Mouse (Mus musculus) intestine, embryonic 16.5 days (tissue): ENCODE data around the gene Ifit3. TPM values are rescaled to one million over a fixed set of nuclear protein-coding genes. Genes with fewer than 3 reads are reported as not detected.
"Not testable (repeated sequence)": the region's sequence is repeated elsewhere in the genome, so short reads cannot be mapped to it uniquely, and the experiment has no call there.

Source experiments
- ATAC-seq: fragments of 200-750 bp; cut with Nextera tagmentation; 2 replicates; pipeline ENCODE4 v1.8.0; 2017; ENCODE audit warnings: moderate TSS enrichment, moderate library complexity
- H3K27ac ChIP-seq: fragments of 300-500 bp; sonication (generic); 2 replicates; pipeline ENCODE4 v1.5.1; 2014; ENCODE audit warnings: mild to moderate bottlenecking, low read length
- H3K27me3 ChIP-seq: fragments of 300-500 bp; sonication (generic); replicated peaks from 2 replicates; pipeline ENCODE4 v1.6.1; 2014; ENCODE audit warnings: low read length, control low read depth, mixed read lengths; ENCODE audit not compliant: control insufficient read depth, insufficient read depth
- H3K36me3 ChIP-seq: fragments of 300-500 bp; sonication (generic); 2 replicates; pipeline ENCODE4 v1.6.1; 2014; ENCODE audit warnings: low read length, control low read depth; ENCODE audit not compliant: control insufficient read depth, insufficient read depth
- H3K4me1 ChIP-seq: fragments of 300-500 bp; sonication (generic); 2 replicates; pipeline ENCODE4 v1.6.1; 2014; ENCODE audit warnings: low read length, control low read depth, mixed read lengths; ENCODE audit not compliant: control insufficient read depth, insufficient read depth
- H3K4me2 ChIP-seq: fragments of 300-500 bp; sonication (generic); 2 replicates; pipeline ENCODE4 v1.6.1; 2014; ENCODE audit warnings: low read depth, low read length, control low read depth
- H3K4me3 ChIP-seq: fragments of 300-500 bp; sonication (generic); 2 replicates; pipeline ENCODE4 v1.5.1; 2014; ENCODE audit warnings: mild to moderate bottlenecking, low read length
- H3K9ac ChIP-seq: fragments of 300-500 bp; sonication (generic); 2 replicates; pipeline ENCODE4 v1.6.1; 2014; ENCODE audit warnings: low read depth, low read length
- H3K9me3 ChIP-seq: fragments of 300-500 bp; sonication (generic); 2 replicates; pipeline ENCODE4 v1.6.1; 2016; ENCODE audit warnings: low read length, control low read depth; ENCODE audit not compliant: control insufficient read depth
- WGBS: fragments of 180-500 bp; shearing (Covaris S2); extraction: QIAGEN DNeasy Blood & Tissue Kit; methylation state at CpG from one replicate; pipeline ENCODE4 v1.1.7; 2014; 5-methylcytosine and 5-hydroxymethylcytosine counted together
- polyA plus RNA-seq: library from polyadenylated mRNA; unstranded; fragments of >200 nt; fragmentation: Nextera tagmentation; extraction: Ambion mirVana; gene quantifications from 2 replicates; pipeline ENCODE4 v1.2.1, GENCODE M21; 2015

Gene Ifit3
- polyA plus RNA-seq = 0.70 and 1.6 TPM in 2 replicates

DNA sequence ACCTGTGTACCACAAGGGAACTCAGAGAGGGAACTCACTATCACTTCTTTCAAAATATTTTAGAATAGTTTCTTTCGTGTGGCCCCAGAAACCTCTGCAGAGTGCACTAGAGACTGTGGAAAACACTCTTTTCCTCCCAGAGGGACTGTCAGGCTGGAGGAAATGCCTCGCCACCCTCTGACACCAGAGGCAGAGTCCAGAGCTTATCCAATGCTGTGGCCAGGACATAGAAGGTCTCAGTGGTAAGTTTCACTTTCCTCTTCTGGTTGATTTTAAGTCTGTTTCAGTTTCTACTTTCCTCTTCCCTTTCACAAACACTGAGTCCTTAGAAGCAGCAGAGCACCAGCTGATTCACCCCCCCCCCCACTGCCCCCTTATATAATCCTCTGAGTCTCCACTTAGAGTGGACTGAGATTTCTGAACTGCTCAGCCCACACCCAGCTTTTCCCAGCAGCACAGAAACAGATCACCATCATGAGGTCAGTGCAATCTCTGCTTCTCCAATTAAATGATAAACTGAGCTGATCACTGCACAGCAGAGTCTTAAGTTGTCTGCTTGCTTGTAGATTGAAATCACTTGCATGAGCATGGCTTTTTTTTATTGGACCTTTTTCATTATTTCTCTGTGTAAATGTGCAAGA is at the start of gene Ifit3:
Gene Ifit3, plus strand, starts transcription at position 406 of the 641 bp plus-strand sequence.
- 35% methylated on average over 2 of the region's 2 CpGs for WGBS
- H3K4me1 ChIP-seq, H3K4me2 ChIP-seq, H3K9me3 ChIP-seq, H3K4me3 ChIP-seq, H3K9ac ChIP-seq, H3K27me3 ChIP-seq, H3K36me3 ChIP-seq, H3K27ac ChIP-seq: not testable (repeated sequence)
- peak; percentile 83 for ATAC-seq

DNA sequence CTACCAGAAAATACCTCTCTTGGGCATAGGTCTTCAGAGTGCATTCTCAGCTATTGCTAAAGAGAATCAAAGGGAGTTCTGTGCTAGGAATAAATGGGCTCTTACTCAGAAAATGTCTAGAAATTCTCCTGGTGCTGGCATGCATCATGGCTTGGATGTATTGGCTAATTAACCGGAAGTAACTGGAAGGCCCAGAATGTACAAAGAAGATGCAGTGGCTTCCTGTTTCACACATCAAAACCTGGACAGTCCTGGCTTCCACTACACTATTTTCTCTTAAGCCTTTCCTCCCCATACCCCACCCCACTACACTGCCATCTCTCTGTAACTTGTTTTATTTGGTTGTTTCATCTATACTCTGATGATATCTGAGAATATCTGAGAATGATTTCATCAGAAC is 43.9 kb upstream of the Ifit3 start:
- no peak overlapping the region for H3K4me3 ChIP-seq
- no peak overlapping the region for H3K9ac ChIP-seq
- H3K4me2 ChIP-seq = no peak overlapping the region
- H3K27ac ChIP-seq = no peak overlapping the region
- no peaks in the 10 kb centered on the region for H3K36me3 ChIP-seq
- 72% methylated on average over 1 of the region's 1 CpGs for WGBS
- ATAC-seq = no peak
- H3K9me3 ChIP-seq = no peaks in the 10 kb centered on the region
- H3K4me1 ChIP-seq = no peaks in the 10 kb centered on the region
- no peaks in the 10 kb centered on the region for H3K27me3 ChIP-seq

GRCm38 (mm10) chr19:34546211-34546610 is 37.1 kb upstream of the Ifit3 start:
- H3K36me3 ChIP-seq = no peaks in the 10 kb centered on the region
- H3K9ac ChIP-seq = no peak overlapping the region
- no peak overlapping the region for H3K4me3 ChIP-seq
- H3K27me3 ChIP-seq = no peaks in the 10 kb centered on the region
- no peak for ATAC-seq
- no peak overlapping the region for H3K4me2 ChIP-seq
- no peaks in the 10 kb centered on the region for H3K9me3 ChIP-seq
- 89% methylated on average over 4 of the region's 4 CpGs for WGBS
- no peaks in the 10 kb centered on the region for H3K4me1 ChIP-seq
- no peak overlapping the region for H3K27ac ChIP-seq

DNA sequence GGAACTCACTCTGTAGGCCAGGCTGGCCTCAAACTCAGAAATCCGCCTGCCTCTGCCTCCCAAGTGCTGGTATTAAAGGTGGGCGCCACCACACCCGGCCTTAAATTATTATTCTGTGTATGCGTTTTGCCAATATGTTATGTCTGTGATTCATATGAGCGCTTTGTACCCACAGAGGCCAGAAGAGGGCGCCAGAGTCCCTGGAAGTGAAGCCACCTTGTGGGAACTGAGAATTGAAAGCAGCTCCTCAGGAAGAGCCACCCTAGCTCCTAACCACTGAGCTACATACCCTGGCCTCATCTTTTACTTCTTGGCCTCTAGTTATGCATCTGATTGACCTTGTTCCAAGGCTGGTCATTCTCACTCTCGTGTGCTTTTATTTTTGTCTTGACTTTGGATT is 35.4 kb upstream of the Ifit3 start:
- Histone ChIP-seq H3K9ac (no peak overlapping the region), H3K4me2 (no peak overlapping the region), H3K4me1 (peaks cover 13% of the 10 kb centered on the region), H3K27me3 (no peaks in the 10 kb centered on the region), H3K27ac (no peak overlapping the region), H3K36me3 (no peaks in the 10 kb centered on the region), H3K4me3 (no peak overlapping the region), H3K9me3 (no peaks in the 10 kb centered on the region)
- no peak for ATAC-seq
- WGBS = 38% methylated on average over 7 of the region's 7 CpGs

- Histone ChIP-seq H3K27me3 (no peaks in the 10 kb centered on the region), H3K9me3 (no peaks in the 10 kb centered on the region), H3K27ac (no peak overlapping the region), H3K9ac (peak overlapping the region; percentile 61), H3K4me1 (peaks cover 20% of the 10 kb centered on the region), H3K36me3 (no peaks in the 10 kb centered on the region), H3K4me3 (peak overlapping the region; percentile 57), H3K4me2 (peak overlapping the region; percentile 81)
- no peak for ATAC-seq
- WGBS = 27% methylated on average over 4 of the region's 4 CpGs
Measured at GRCm38 (mm10) chr19:34550205-34550533, 33.2 kb upstream of the Ifit3 start.

- Histone ChIP-seq H3K4me1 (peaks cover 20% of the 10 kb centered on the region), H3K4me3 (peak within 1 kb of the TSS; percentile 57), H3K4me2 (peak within 1 kb of the TSS; percentile 81), H3K27ac (peak within 1 kb of the TSS; percentile 72), H3K9me3 (no peaks in the 10 kb centered on the region), H3K9ac (peak within 1 kb of the TSS; percentile 61), H3K27me3 (no peaks in the 10 kb centered on the region), H3K36me3 (no peaks in the 10 kb centered on the region)
- 1% methylated on average over 22 of the region's 22 CpGs for whole genome bisulfite sequencing
- ATAC-seq = peak; percentile 92
Measured at GRCm38 (mm10) chr19:34550534-34551223, 32.7 kb upstream of the Ifit3 start, which contains the start of gene Ifit2. Ifit2 (plus strand) TSS chr19:34550694.

DNA sequence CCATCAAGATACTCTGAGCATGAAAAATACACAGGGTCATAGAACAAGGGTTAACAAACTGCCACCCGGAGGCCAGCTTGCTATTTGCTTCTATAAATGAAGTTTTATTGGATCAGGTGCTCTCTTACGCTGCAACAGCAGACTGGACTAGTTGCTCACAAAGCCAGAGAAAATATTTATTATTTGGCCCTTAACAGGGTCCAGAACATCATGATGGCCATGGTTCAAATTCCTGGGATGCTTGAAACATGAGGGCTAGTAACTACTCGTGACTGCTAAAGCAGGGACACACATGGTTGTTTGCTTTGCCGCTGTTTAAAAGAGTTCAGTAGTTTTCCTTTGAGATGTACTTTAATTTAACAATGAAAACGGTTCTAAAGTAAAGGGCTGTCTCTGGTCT is 31.4 kb upstream of the Ifit3 start:
- Histone ChIP-seq H3K27me3 (no peaks in the 10 kb centered on the region), H3K9ac (peak overlapping the region; percentile 55; the same call in 1 of the 2 replicates), H3K9me3 (no peaks in the 10 kb centered on the region), H3K4me1 (peaks cover 24% of the 10 kb centered on the region), H3K36me3 (no peaks in the 10 kb centered on the region), H3K4me2 (peak overlapping the region; percentile 43), H3K27ac (peak overlapping the region; percentile 72), H3K4me3 (peak overlapping the region; percentile 14; the same call in 1 of the 2 replicates)
- WGBS = 24% methylated on average over 5 of the region's 5 CpGs
- peak; percentile 41 for ATAC-seq

- 0 out of 2 replicates have a peak overlapping the region, but pooled peaks have one; percentile 3 for H3K4me3 ChIP-seq
- no peak for ATAC-seq
- H3K27ac ChIP-seq = peak overlapping the region; percentile 77
- H3K4me1 ChIP-seq = peaks cover 24% of the 10 kb centered on the region
- 47% methylated on average over 6 of the region's 6 CpGs for WGBS
- no peaks in the 10 kb centered on the region for H3K36me3 ChIP-seq
- H3K27me3 ChIP-seq = no peaks in the 10 kb centered on the region
- peak overlapping the region; percentile 42 for H3K4me2 ChIP-seq
- 0 out of 2 replicates have a peak overlapping the region, but pooled peaks have one; percentile 14 for H3K9ac ChIP-seq
- no peaks in the 10 kb centered on the region for H3K9me3 ChIP-seq
Measured at GRCm38 (mm10) chr19:34553021-34553420, 30.3 kb upstream of the Ifit3 start.

DNA sequence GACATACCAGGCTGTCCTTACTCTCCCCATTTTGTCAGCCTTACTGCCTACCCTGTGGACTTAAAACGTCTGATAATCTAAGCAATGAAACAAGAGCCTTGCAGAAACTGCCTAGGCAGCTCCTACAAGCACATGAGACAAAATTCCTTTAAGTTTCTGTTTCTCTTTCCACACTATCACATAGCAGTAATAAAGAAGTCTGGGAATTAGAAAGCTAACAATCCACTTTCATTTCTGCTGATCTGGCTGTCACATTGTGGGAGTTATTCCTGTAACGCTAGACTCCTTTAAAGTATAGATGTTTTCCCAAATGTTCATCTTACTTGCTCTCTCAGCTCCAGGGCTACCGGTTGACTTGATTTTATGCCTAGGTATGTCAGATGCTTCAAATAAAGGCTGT is 29.8 kb upstream of the Ifit3 start:
- 47% methylated on average over 3 of the region's 3 CpGs for WGBS
- H3K27ac ChIP-seq = peak overlapping the region; percentile 77

More for the DNA sequence above, 29.8 kb upstream of the Ifit3 start:
- Histone ChIP-seq H3K4me1 (peaks cover 24% of the 10 kb centered on the region), H3K36me3 (no peaks in the 10 kb centered on the region), H3K9me3 (no peaks in the 10 kb centered on the region), H3K27me3 (no peaks in the 10 kb centered on the region), H3K4me3 (0 out of 2 replicates have a peak overlapping the region, but pooled peaks have one; percentile 3), H3K4me2 (peak overlapping the region; percentile 42), H3K9ac (0 out of 2 replicates have a peak overlapping the region, but pooled peaks have one; percentile 14)
- ATAC-seq = no peak
